Mouse (Mus musculus) MN1 (cell line): Measurements from ENCODE around the gene 4930404H24Rik.
A peak's percentile ranks its signal among the peaks of the same experiment; 100 is the strongest.
"Not testable (repeated sequence)": the region's sequence is repeated elsewhere in the genome, so short reads cannot be mapped to it uniquely, and the experiment has no call there.

Source experiments
- DNase-seq: peaks from one replicate; pipeline ENCODE4 v3.0.0-alpha.2; 2016; ENCODE audit warnings: low spot score

The 4930404H24Rik gene

DNA sequence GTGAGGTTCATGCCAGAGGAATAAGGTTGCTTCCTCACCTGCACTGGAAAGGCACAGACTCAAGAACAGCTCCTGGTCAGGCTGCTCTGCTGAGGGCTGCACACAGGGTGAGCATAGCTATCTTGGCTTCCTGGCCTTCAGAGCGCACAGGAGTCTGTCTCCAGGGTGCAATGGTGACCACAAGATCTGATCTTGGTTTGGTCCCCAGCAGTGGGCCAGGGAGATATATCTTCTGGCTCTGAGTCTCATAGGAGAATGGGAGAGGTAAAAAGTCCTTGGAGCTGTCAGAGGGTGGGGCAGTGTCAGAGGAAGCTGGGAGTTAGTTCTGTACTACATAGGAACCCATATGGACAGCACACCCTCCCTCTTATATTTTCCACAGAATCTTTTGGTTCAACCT is 13.1 kb upstream of the 4930404H24Rik start:
- DNase-seq: no peak

DNA sequence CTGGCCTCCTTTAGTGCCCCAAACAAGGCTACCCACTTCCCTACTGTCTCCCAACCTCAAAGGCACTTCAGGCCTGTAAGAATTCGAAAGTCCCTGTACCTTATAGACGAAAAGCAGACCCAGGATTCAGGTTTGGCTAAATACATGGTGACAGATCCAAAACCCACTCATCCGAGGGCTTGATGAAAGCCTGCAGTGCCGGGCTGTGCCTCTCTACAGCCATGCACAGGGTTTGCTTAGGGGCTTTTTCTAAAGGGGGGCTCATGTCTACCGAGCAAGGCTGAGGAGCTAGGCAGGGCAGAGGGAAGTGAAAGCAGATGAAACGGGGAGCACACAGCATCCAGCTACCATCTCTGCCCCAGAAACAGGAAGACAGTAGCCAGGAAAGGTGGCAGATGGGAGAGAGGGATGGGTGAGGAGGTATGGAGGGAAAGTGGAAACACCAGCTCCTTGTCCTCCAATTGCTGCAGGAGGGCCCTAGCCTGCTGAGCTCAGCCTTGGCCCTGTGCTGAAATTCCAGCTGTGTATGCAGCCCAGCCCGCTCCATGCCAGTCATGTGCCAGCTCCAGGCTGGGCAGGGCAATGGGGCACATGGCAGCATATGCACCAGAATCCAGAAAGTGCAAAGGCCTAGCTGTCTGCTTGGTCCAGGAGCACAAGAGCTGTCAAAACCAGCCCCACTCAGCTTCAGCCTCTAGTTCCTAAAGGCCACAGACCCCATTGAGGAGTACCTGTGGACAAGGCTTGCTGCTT is 11.3 kb upstream of the 4930404H24Rik start:
- no peak for DNase-seq

DNA sequence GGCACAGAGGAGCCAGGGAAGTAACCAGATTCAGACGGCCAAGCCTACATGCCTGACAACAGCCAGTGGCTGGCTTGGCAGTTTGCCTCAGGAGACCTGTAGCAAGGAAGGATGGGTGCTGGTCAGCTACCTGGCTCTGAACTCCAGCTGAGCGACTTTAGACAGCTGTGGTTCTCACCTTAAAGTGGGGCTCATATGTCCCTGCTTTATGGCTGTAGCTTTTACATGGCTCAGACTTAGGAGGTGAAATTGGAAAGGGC is 10.8 kb upstream of the 4930404H24Rik start:
- no peak for DNase-seq

DNA sequence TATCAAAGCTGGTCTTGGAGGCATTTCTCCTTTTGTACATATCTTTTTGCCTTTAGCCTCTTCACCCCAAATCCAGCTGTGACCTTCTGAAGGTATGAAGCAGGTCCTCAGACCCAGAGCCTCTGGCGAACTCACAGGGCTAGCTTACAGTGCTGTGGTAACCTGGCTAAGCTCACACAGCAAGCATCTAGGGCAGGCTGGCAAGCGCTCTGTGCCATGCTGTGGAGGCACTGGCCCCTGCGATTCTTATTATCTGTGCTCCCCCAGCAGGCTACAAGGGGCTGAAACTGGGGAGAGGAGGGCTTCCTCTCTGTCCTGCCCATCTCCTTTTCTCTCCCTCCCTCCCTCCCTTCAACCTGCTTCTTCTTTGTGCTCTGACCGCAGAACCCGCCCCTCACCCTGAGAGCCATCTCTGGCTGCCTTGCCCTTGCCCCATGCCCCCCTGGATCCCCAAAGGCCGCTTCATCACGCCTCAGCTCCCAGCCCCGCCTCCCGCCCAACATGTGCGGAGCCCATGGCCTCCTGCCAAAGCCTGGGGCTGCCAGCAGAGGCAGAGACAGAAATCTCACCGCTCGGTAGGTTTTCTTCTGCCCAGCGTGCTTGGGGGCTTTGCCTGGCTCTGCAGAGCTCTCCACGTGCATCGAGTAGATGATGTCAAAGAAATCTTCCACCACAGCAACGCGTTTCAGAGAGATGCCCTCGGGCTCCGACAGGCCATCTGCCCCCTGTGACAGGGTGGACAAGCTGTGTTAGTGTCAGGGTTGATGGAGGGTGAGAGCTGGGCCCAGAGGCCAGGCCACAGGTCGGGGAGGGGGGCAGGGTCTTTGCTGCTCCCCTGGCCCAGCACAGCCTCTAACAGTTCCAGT is 9.2 kb upstream of the 4930404H24Rik start:
- DNase-seq: peak; percentile 53

DNA sequence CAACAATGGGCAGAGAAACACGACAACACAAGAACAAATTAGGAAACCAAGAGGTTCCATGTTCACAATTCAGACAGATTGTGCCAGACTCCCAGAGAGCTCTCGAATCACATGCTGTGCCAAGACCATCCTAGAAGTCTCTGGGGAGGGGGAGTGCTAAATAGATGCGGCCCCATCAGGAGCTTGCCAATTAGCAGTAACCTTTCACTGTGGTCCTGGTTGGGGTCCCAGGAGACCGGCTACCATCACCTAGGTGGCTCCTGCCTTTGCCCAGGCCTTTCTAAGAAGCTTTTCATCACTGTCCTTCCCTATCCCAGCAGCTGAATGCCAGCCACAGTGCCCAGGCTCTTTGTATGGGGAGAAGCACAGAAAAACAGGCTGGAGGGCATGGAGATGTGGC is 8.5 kb upstream of the 4930404H24Rik start:
- no peak for DNase-seq

DNA sequence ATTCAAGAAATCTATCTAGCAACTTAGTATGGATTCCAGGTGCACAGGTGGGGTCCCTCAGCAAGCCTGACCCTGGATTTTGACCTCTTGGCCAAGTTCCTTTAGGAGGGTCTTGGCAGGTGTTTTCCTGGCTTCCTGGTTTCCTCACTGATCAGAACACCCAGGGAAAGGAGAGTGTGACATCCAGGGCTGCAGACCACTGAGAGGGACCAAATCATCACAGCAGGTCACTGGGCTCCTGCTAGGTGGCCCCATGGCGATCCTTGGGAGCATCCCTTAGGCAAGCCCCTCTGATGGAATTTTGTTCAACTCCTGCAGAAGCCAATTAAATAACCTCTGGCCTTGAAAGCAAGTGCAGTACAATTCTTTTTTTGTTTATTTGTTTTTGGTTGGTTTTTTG is 2.5 kb upstream of the 4930404H24Rik start:
- no peak for DNase-seq

DNA sequence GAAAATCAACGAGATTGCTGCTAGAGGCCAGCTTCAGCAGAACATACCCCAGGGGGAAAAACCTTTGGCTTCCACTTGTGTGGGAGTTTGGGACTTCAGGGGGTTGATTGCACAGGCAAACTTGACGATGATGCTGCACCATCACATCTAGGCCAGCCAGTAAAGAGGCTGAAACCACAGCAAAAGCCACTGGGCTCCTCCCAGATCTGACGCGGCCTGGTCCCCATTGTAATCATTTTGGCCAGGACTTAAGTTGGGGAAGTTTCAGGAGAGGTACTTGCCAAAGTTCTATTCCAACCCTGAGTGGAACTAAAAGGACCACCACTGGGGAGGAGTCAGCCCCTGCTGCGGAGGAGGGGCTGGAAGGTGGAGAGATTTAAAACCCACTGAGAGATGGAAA is 1.6 kb upstream of the 4930404H24Rik start:
- DNase-seq: no peak

DNA sequence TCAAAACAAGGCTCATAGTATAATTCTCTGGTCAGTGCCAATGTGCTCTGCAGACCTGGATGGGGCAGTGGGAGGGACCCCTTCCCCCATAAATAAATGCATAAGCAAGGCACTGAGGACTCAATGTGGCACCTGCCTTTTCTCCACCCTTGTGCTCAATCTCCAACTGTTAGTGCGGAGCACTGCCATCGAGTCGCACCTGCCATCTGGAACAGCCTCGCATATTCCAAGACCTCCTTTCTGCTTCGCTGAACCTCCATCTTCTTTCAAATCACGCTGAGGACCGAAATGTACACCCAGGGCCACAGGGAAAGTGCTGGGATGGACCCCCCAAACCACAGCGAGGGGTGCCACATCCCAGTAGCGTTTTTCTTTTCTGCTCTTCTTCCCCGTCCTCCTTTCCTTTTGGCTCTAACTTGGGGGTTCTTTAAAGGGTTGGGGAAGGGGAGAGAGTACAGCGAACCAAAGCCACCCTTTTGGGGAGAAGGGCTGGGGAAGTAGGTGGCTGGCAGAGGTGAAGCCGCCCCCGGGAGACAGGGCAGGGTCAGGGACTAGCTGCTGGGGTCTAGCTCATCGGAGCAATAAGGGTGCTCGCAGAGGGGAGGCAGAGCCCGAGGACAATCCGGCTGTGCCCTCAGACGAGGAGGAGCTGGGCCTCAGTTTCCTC is 945 bp upstream of the 4930404H24Rik start:
- DNase-seq: no peak

DNA sequence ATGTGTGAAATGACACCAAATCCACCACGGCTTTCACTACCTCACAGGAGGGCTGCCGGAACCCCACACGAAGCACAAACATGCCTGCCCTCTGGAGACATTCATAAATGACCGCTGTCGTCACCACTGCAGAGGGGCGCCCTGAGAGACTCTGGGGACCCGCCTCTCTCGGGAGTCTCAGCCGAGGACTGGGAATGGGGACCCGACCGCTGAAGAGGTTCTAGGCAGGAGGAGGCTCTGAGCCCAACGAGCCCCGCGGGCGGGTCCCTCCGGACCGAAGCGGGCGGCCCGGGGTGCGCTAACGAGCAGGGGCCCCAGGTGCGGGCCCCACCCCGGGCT is 442 bp upstream of the 4930404H24Rik start:
- no peak for DNase-seq

DNA sequence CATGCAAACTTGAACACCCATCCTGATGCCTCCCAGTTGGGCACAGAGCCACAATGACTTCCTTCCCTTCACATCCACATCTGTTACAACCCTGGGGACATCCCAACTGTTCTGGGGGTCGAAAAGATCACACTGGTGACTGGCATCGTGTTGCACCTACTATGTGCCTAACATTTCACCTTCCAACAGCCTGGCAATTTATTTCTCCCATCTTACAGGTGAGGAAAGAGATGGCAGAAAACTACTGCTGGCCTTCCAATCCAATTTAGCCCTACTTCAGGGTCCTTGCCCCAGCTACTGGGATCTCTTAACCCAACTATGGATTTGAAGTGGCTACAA is 772 bp downstream of the 4930404H24Rik start:
- DNase-seq: no peak

DNA sequence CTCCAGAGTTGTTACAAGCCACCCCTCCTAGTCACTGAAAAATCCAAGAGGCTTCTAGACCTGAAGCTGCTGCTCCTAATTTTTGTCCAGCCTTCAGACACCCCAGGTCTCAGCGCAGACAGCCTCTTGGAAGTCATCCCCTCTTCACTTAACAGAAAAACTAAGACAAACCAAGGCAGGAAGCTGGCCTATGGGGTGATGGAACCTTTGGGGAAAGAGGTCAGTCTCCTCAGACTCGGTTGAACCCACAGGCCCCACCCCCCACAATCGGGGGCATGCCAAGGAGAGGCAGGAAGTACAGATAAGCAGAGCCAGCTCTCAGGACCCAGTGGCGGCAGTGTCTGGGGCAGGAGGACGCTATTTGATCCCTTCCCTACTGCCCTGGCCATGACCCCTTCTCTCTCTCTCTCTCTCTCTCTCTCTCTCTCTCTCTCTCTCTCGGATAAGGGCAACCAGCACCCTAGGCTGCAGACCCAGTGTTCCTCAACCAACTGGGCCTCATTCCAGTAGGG is 1.2 kb downstream of the 4930404H24Rik start:
- DNase-seq: peak; percentile 11

DNA sequence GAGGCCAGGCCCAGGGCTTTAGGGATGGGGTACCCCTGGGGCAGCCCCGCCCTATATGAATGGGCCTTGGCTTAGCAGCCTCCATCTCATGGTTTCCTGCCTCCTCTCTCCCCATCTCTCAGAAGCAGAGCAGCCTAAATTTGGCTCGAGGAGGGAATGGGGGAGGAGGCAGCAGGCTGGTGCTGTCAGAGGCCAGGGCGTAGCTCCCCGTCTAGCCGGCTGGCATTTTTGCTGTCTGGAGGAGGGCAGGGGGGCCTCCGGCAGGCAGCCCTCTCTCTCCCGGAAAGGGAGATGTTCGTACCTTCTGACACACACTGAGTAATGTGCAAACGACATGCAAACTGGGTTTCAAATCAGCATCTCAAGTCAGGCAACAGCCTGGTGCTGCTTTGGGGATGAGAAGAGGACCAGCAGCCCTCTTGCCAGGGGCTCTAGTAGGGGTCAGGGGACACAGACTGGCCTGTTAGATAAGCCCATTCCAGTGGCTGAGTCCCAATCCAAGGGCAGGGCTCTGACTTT is 1.8 kb downstream of the 4930404H24Rik start:
- DNase-seq: peak; percentile 22

DNA sequence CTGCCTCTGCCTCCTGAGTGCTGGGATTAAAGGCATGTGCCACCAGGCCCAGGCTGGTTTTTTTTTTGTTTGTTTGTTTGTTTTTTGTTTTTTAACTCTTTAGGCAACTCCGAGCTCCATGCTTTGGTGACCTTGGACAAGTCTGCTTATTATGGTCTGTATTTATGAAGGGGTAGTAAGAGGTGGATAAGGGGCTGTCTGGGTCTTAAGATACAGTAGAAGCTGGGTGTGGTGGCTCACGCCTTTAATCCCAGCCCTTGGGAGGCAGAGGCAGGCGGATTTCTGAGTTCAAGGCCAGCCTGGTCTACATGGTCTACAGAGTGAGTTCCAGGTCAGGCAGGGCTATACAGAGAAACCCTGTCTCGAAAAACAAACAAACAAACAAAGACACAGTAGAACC is 2.8 kb downstream of the 4930404H24Rik start:
- DNase-seq: not testable (repeated sequence)

DNA sequence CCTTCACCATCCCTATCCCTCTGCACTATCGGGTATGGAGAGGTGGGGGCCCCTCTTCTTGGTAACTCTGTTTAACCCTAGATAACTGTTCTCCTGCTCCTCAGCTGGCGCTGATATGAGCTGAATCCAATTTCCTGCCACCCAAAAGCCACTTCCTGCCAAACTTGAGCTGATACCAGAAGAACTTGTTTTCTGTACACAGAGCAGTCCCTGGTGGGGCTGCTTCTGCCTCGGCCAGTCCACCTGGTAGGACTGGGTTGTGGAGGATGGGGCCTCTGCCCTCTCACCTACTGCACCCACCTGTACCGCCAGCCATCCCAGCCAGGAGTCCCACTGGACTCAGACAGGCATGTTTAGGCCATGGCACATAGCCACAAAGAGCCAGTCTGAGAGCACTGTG is 3.2 kb downstream of the 4930404H24Rik start:
- no peak for DNase-seq

DNA sequence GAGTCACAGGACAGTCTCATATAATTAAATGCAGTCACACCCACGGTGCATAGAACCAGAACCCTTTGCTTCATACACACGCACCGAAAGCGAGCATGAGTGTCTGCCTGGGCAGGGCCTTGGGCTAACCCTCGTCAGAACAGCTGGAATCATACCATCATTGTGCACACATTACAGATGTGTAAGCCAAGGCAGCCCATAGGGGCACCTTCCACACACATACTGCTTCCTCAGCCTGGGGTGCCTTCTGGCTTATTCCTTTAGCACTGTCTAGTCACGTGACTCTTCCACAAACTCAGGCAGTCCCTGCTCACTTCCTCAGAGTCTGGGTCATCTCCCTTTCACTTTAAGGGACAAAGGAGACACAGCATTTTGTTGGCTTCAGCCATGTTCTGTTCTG is 3.7 kb downstream of the 4930404H24Rik start:
- DNase-seq: no peak

DNA sequence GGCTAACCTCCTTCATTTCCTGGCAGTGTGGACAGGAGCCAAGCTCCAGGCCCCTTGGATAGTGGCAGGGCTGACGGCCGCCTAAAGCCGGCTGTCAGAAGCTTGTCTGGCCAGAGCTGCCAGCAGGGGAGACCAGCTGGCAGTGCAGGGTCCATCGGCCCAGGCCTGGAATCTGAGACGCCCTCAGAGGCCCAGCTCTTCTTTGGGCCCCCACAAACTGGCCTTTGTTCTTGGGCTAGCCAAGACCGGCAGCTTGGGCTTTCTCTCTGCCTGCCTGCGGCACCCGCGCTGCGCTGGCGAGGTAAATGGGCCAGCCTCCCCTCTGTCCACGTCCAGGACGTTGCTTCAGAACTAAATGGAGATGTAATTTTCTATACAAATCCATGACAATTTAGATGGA is 4.3 kb downstream of the 4930404H24Rik start:
- DNase-seq: no peak

DNA sequence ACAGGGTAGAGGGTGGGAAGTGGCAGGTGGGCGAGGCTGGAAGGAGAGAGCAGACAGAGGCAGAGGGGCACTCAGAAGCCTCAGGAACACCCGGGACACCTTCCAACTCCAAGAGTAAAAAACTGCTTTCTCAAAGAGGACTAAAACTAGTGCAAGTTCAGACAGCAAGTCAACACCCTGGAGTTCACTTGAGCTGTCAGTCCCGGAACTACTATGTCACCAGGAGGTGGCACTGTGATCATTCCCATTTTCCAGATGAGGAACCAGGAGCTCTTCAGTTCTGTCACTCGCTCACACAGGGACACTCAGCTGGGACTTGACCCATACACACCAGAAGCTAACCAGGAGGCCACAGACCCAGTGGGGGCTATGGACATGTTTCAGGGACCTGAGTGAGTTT is 6.6 kb downstream of the 4930404H24Rik start:
- no peak for DNase-seq

DNA sequence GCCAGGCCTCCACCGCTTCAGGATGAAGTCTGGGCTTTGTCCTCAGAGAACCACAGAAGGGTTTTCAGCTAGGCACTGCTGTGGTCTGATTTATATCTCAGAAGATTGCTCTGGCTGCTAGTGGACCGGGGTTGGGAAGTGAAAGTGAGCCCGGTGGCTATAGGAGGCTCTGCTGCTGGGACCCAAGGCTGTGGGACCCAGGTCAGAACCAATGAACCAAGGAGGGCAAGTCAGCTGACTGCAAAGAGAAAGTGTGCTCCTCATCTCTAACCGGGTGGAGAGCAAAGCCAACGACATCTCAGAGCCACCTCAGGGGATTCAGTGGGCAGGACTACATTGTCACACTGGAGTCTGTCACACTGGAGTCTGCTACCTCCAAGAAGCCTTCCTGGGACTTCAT is 13.8 kb downstream of the 4930404H24Rik start:
- DNase-seq: no peak

DNA sequence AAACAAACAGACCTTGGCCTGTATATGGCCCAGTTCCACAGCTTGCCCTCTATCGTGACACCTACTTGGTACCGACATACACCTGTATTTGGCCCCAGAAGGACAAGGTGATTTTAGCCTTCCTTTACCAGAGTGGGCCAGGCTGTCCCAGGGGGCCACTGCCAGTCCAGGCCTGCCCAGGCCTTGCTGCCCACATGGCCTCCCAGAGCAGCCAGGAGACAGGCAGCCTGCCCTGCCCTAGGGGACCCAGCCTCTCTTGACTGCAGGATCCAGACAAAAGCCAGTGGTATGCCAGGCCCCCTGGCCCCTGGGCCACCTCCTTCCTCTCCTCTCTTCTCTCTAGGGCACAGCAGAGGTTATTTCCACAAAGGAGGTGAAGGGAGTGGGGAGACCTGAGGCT is 15.4 kb downstream of the 4930404H24Rik start:
- DNase-seq: peak; percentile 55

DNA sequence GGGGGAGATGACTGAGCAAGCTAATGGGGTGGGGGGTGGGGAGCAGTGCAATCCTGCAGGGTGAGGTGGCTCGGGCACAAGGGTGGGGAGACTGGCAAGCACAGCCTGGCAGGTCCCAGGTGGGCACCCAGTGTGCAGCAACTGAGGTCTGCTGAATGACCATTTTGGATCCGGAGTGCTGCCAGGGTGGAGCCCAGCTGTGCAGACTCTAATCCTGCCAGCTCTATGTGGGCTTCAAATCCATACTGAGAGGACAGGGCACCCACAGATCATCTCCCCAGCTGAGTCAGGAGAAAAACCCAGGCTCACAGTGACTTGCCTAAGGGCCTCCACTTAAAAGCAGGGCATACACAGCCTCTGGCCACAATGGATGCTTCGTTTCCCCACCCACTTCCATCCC is 15.8 kb downstream of the 4930404H24Rik start:
- DNase-seq: no peak

DNA sequence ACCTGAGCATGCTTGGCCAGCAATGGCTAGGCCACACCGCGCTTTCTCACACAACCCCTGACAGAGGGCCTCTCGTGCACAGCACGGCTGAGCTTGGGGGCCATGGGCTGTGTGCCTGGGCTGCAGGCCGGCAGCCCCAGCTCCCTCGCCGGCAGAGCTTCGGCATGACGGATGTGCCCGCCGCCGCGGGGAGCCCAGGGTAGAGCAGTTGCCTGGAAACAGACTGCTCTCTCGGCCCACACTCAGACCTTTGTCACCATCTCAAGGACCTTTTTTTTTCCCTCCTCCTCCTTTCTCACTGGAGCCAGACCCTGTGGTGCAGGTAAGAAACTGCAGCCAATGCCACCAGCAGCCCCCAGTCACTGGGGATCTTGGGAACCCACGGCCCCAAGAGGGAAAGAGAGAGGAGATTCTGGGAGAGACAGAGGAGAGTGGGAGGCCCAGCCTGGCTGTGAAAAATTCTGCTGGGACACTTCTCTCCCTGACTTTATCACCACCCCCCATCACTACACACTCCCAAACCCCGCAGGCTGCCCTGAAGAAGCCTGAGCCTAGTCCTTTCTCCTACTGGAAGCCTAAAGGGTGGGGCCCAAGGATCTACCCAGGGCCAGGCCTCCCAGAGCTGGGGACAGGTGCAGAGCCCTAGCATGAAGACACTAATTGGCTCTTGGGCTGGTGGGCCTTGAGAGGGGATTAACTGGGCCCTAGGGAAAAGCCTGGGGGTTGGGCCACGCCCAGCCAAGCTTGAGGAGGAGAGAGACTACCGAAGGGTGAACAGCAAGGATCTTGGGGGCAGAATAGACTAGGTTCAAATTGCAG is 16.8 kb downstream of the 4930404H24Rik start:
- DNase-seq: no peak

DNA sequence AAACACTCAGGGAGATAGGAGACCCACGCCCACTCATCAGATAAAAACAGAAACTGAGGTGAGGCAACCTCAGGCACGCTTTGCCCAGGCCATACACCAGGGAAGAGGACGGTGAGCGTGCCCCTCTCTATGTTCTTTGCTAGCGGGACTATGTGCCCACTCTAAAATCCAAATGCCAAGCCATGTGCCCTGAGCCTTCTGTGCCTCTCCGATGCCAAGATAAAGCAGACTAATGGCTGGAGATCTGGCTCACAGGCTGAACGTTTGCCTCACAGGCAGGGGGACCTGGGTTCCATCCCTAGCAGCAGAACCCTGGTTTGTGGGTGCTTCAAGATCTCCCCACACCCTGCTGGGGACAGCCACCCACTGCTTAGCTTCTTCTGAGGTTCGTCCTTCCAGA is 17.5 kb downstream of the 4930404H24Rik start:
- no peak for DNase-seq
